Mouse (Mus musculus) megakaryocyte, adult 5-6 weeks (primary cell): ENCODE results near the gene Higd2a. TPM values are rescaled to one million over a fixed set of nuclear protein-coding genes. Genes with fewer than 3 reads are reported as not detected.

ENCODE experiments used
- ATAC-seq: 2 replicates; pipeline ENCODE4 v1.8.0; 2016; ENCODE audit warnings: mild to moderate bottlenecking, inconsistent platforms; ENCODE audit not compliant: poor library complexity, severe bottlenecking
- total RNA-seq, 2 experiments: library from RNA; stranded (forward) in 1 of 2; stranded (reverse) in 1 of 2; fragments of 153-499, 151-499 nt in 1 of 2; fragments of 221-1000, 200-1000 nt in 1 of 2; gene quantifications; 2 replicates each; pipeline versions ENCODE4 v1.2.3 to v1.2.4; 2015 to 2017

The Higd2a gene
- 144 and 147 TPM in 2 replicates for total RNA-seq (2015)
- 66.2 and 100 TPM in 2 replicates for total RNA-seq (2017)

DNA sequence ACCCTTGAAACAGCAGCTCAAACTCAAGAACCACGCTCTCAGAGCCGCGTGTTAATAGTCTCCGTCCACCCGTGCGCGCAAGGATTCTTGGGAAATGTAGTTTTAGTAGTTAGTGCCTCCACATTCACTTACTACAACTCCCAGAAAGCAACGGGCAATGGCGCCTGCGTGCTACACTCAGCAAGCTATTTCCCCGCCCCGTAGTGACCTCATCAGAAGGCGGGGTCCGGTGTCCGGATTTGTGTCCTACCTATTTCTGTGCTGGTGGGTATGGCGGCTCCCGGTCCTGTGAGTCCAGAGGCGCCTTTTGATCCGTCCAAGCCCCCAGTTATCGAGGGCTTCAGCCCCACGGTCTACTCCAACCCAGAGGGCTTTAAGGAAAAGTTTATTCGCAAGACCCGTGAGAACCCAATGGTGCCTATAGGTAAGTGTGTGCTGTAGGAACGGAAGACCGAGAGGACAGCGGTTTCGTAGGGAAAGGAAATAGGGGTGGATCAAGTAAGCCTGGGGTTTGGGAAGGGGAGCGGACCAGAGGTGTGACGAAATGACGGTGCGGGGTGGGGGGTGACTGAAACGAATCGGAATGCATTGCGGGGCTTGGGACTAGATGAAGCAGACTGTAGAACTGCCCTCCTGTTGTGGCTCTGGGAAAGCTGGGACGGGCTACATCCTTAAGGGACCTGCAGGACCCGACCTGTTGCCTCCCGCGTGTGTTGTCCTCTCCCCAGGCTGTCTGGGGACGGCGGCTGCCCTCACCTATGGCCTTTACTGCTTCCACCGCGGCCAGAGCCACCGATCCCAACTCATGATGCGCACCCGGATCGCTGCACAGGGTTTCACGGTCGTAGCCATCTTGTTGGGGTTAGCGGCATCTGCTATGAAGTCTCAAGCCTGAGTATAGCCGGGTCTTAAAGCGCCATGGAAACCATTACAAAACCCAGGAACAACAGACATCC, at the start of gene Higd2a, which contains the start of gene Nop16:
TSS of gene Higd2a (plus strand) at position 212 of the 956 bp plus-strand sequence.
TSS of gene Nop16 (minus strand) at position 95 of the 956 bp plus-strand sequence.
- ATAC-seq, result peak; percentile 93

DNA sequence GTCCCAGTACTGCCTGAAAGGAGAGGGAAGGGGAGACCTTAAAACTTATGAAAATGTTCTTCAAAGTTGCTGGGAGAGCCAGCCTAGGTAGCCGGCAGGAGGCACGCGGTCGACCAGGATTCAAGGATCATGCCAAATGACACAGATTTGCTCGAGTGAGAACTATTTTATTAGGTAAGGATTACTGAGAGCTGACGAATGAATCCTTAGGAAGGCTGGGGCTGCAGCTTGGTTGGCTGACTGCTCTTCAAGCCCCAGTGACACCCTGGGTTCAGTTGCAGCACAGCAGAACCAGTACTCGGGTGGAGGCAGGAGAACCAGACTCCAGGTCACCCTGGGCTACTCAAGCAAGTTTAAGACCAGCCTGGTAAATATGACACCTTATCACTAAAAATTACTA, 42.0 kb upstream of the Higd2a start:
- ATAC-seq, result no peak

DNA sequence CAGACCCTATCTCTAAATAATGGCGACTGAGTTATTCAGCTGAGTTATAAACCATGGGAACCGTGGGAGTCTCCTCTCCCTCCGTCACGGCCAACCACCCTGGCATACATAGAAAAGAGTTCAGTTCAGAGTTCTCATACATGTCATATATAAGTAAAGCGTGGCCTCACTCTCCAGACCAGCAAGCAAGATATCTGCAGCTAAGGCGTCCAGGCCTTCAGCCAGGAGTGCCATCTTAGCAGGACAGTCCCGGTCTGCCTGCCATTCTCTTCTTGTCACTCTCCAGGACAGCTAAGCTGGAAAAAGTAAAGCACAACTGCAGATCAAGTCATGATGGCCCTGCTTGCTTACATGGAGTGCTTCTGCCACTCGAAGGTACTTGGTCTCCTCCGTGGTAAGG, 33.8 kb upstream of the Higd2a start:
- no peak for ATAC-seq

GRCm38 (mm10) chr13:54556796-54557195, 33.2 kb upstream of the Higd2a start:
- no peak for ATAC-seq

GRCm38 (mm10) chr13:54557652-54558051, 32.4 kb upstream of the Higd2a start:
- no peak for ATAC-seq

- no peak for ATAC-seq
These were observed 30.4 kb upstream of the Higd2a start for GRCm38 (mm10) chr13:54559656-54560055.

- ATAC-seq, result no peak
These were observed 29.4 kb upstream of the Higd2a start for GRCm38 (mm10) chr13:54560608-54561007.

GRCm38 (mm10) chr13:54562562-54562961, 27.4 kb upstream of the Higd2a start:
- ATAC-seq, result no peak

DNA sequence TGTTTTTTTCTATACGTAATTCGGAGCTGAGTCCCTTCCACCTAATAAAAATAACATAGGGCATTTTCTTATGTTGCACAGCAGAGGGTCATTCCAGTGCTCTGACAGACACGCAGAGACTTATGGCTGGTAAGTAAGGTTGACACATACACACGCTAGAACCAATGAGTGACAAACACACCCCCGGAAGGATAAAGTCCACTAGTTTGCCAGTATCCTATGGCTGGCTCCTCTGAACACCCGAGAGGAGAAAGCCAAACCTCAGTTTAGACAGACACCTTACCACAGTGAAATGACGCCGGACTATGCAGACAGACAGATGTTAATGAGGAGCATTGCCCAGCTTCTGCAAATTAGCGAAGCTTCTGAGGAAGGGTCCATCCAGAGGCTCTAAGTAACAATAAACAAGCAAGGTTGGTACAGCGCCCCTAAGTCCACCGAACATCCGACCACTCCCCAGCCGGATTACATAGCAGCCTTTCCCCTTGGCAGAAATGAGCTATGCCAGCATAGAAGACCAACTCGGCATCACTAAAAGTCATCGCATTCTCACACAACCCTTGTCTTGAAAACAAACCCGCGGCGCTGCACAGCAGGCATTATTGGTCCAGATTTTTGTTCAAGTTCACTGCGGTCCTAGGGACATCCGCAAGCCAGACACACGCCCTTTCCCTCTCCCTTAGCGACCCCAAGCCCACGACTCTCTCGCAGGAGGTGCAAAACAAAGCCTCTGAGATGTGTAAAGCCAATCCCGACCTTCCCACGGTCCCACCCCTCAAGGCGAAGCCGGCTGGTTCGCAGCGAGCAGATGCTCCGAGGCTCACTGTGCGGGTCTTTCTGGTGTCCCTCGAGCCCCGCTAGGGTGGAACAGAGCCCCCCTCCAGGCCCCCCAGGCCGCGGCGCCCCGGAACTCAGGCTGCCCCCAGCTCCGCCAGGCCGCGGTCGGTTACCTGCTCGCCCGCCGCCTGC, 25.5 kb upstream of the Higd2a start:
- no peak for ATAC-seq

DNA sequence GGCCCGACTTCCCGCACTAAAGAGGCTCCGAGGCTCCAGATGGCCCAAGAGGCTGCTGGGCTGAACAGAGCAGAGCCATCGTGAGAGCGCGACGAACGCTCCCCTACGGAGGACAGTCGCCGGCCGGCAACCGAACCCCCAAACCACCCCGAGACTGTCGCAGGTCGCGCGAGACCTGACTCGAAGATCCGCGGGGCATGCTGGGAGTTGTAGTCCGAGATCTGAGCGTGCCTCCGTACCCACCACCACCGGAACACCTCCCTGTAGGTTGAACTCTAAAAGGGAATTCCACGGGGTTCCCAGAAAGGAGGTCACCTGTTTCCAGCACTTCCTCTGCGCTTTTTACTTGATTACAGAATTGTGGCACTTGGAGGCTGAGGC, 24.8 kb upstream of the Higd2a start, which contains the start of gene 4833439L19Rik:
TSS of gene 4833439L19Rik (minus strand) at position 235 of the 381 bp plus-strand sequence.
- ATAC-seq, result peak; percentile 99

DNA sequence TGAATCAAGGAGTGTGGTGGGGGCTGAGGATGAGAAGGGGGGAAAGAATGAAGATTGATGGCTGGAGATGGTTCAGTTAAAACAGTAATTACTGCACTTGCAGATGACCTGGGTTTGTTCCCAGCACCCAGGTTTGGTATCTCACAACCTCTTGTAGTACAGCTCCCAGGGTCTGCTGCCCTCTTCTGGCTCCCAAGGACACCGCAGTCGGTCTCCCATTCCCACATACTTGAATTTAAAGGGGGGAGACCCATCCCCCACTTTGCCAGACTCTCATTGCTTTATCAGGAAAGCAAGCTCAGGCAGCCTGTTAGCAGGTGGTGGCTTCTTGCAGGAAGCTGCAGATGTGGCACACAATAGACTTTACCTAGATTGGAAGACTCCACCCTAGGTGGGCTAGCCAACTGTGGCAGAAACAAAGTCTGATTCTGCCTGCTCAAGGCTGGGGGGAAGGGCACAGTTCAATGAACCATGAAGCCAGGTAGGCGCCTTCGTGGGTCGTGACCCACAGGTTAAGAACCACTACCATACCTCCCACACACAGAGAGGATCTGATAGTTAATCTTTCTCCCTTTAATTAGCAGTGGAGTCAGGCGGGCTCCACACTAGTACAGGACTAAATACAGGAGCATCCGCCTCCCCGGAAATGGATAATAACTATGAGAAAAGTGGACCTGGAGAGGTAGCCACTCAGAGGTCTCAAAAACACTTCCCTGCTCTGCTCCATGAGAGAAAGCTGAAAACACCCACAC, 24.2 kb upstream of the Higd2a start:
- ATAC-seq, result peak; percentile 69

GRCm38 (mm10) chr13:54568380-54568779, 21.6 kb upstream of the Higd2a start:
- ATAC-seq, result no peak

GRCm38 (mm10) chr13:54569282-54569681, 20.7 kb upstream of the Higd2a start:
- no peak for ATAC-seq

DNA sequence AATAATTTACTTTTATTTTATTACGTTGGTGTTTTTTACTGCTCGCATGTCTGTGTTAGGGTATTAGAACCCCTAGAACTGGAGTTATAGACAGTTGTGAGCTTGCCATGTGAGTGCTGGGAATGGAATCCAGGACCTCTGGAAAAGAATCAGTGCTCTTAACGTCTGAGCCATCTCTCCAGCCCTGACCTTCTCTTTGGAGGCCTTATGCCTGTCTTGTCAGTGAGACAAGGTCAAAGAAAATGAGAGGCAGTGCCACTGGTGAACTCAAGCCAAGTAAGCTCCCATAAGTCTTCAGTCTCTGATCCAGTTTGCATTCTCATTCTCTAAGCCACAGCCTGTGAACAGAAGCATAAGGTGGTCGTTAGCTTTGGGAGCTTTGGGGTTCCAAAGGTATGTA, 19.3 kb upstream of the Higd2a start:
- ATAC-seq, result no peak

DNA sequence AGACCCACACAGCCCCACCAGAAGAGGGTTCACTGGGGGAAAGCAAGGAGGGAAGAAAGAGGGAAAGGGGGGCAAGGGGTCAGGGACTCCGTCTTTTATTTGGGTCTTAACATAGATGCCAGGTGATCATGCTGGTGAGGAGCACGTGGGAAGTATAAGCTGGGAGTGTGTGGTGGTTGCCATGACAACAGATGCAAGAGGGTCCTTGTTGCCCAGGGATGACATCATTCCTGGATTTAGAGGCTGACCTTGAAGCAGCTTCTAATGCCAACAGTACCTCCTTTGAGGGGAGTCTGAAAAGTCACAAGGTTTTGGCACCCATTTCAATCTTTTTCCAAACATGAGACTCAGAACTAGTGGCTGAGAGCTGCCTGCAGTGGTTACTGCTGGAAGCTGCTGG, 18.4 kb upstream of the Higd2a start:
- no peak for ATAC-seq

- no peak for ATAC-seq
These were observed 17.4 kb upstream of the Higd2a start for GRCm38 (mm10) chr13:54572621-54573020.

GRCm38 (mm10) chr13:54574854-54575481, 15.0 kb upstream of the Higd2a start, which contains the start of gene Arl10:
Arl10 (plus strand) TSS chr13:54575015.
- ATAC-seq, result peak; percentile 72

- no peak for ATAC-seq
These were observed 14.5 kb upstream of the Higd2a start for GRCm38 (mm10) chr13:54575489-54575888.

DNA sequence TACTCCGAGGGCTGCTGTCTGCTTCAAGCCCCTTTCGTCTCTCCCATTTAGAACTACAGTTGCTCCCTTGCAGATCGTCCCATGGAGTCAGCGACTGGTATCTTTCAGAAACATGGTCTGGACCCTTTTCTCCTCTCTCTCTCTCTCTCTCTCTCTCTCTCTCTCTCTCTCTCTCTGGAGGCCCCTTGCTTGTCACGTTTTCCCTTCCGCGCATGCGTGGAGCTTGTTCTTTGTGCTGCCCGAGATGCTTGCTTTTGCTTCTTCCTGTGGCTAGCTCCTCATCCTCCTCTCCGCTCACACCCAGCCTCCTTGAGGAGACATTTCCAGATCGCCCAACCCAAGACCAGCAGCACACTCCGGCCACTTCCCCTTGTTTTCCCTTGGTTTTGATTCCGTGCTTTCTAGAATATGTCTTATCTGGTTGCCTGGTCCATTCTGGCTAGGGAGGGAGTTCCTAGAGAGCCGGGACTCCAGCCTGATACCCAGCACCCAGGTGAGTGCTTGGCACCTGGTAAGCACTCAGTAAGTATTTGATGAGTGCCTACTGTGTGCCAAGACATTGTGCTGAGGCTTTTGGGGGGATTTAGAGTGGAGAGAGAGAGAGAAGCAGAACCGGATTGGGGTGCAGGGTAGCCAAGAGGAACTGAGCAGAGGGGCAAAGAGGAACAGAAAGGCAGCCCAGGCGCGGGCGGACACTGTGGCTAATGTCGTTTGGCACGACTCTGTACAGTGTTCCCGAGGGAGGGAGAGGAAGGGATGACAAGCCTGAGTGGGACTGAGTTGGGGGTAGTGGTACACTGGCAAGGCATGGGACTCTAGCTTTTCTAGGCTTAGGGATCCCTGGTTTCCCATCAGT, 12.1 kb upstream of the Higd2a start:
- peak; percentile 84 for ATAC-seq
